Mouse (Mus musculus): ENCODE data around the gene Psme2.

Psme2 gene

GRCm38 (mm10) chr14:55590748-55591330, at the start of gene Psme2:
Gene Psme2 (minus strand): TSS chr14:55591113.
- peak; percentile 92 for DNase-seq (ENCODE audit: low read depth, low spot score)

- DNase-seq (ENCODE audit: low read depth, low spot score) = no peak
These were observed 46.9 kb upstream of the Psme2 start, which contains the start of gene Gm49378 for GRCm38 (mm10) chr14:55637795-55638194. Gene Gm49378 (minus strand): TSS chr14:55637895.

- DNase-seq (ENCODE audit: low read depth, low spot score) = peak; percentile 94
These were observed 44.7 kb upstream of the Psme2 start, which contains the start of gene Ipo4 for GRCm38 (mm10) chr14:55635523-55636007. Gene Ipo4 (minus strand): TSS chr14:55635957.

GRCm38 (mm10) chr14:55634874-55635522, 44.1 kb upstream of the Psme2 start:
- no peak for DNase-seq (ENCODE audit: low read depth, low spot score)

GRCm38 (mm10) chr14:55629312-55629711, 38.4 kb upstream of the Psme2 start:
- DNase-seq (ENCODE audit: low read depth, low spot score) = peak; percentile 88

GRCm38 (mm10) chr14:55628077-55628827, 37.3 kb upstream of the Psme2 start:
- DNase-seq (ENCODE audit: low read depth, low spot score) = no peak

- peak; percentile 33 for DNase-seq (ENCODE audit: low read depth, low spot score)
These were observed 27.7 kb upstream of the Psme2 start for GRCm38 (mm10) chr14:55618486-55619195.

GRCm38 (mm10) chr14:55617822-55618221, 26.9 kb upstream of the Psme2 start, which contains the start of gene Rec8:
Gene Rec8 (plus strand): TSS chr14:55618037.
- peak; percentile 72 for DNase-seq (ENCODE audit: low read depth, low spot score)

GRCm38 (mm10) chr14:55616844-55617243, 25.9 kb upstream of the Psme2 start:
- no peak for DNase-seq (ENCODE audit: low read depth, low spot score)

- DNase-seq (ENCODE audit: low read depth, low spot score) = no peak
These were observed 25.0 kb upstream of the Psme2 start for GRCm38 (mm10) chr14:55615876-55616275.

GRCm38 (mm10) chr14:55614565-55615178, 23.8 kb upstream of the Psme2 start:
- no peak for DNase-seq (ENCODE audit: low read depth, low spot score)

GRCm38 (mm10) chr14:55613346-55613745, 22.4 kb upstream of the Psme2 start:
- DNase-seq (ENCODE audit: low read depth, low spot score) = no peak

GRCm38 (mm10) chr14:55608339-55608738, 17.4 kb upstream of the Psme2 start:
- DNase-seq (ENCODE audit: low read depth, low spot score) = no peak

GRCm38 (mm10) chr14:55605743-55606459, 15.0 kb upstream of the Psme2 start:
- no peak for DNase-seq (ENCODE audit: low read depth, low spot score)

- DNase-seq (ENCODE audit: low read depth, low spot score) = peak; percentile 23
These were observed 13.9 kb upstream of the Psme2 start for GRCm38 (mm10) chr14:55604823-55605222.

- peak; percentile 98 for DNase-seq (ENCODE audit: low read depth, low spot score)
These were observed 13.0 kb upstream of the Psme2 start for GRCm38 (mm10) chr14:55603633-55604576.

GRCm38 (mm10) chr14:55603271-55603632, 12.3 kb upstream of the Psme2 start, which contains the start of gene Irf9:
Gene Irf9 (plus strand): TSS chr14:55603571.
- DNase-seq (ENCODE audit: low read depth, low spot score) = peak; percentile 28

- no peak for DNase-seq (ENCODE audit: low read depth, low spot score)
These were observed 7.8 kb upstream of the Psme2 start for GRCm38 (mm10) chr14:55598521-55599390.
